Mouse (Mus musculus) lung, postnatal 0 days (tissue): ENCODE results near the gene Renbp. TPM values are rescaled to one million over a fixed set of nuclear protein-coding genes. Genes with fewer than 3 reads are reported as not detected.

Experiments used
- ATAC-seq: fragments of 200-750 bp; cut with Nextera tagmentation; 2 replicates; pipeline ENCODE4 v1.8.0; 2017; ENCODE audit warnings: moderate library complexity
- DNase-seq: peaks from one replicate; pipeline ENCODE4 v3.0.0-alpha.2; 2016; ENCODE audit warnings: low spot score
- H3K27ac ChIP-seq: fragments of 300-500 bp; sonication (generic); 2 replicates; pipeline ENCODE4 v1.5.1; 2014; ENCODE audit warnings: antibody characterized with exemption, mild to moderate bottlenecking, low read length, mixed read lengths
- H3K27me3 ChIP-seq: fragments of 300-500 bp; sonication (generic); replicated peaks from 2 replicates; pipeline ENCODE4 v1.6.1; 2014; ENCODE audit warnings: low read length, mixed read lengths; ENCODE audit not compliant: insufficient read depth
- H3K36me3 ChIP-seq: fragments of 300-500 bp; sonication (generic); 2 replicates; pipeline ENCODE4 v1.6.1; 2014; ENCODE audit warnings: low read length, mixed read lengths; ENCODE audit not compliant: insufficient read depth
- H3K4me1 ChIP-seq: fragments of 300-500 bp; sonication (generic); 2 replicates; pipeline ENCODE4 v1.6.1; 2014; ENCODE audit warnings: antibody characterized with exemption, low read depth, low read length, mixed read lengths; ENCODE audit not compliant: insufficient read depth
- H3K4me2 ChIP-seq: fragments of 300-500 bp; sonication (generic); replicated peaks from 2 replicates; pipeline ENCODE4 v1.6.1; 2014; ENCODE audit warnings: low read depth, mild to moderate bottlenecking, low read length, moderate library complexity, mixed read lengths
- H3K4me3 ChIP-seq: fragments of 300-500 bp; sonication (generic); 2 replicates; pipeline ENCODE4 v1.5.1; 2014; ENCODE audit warnings: low read depth, low read length
- H3K9ac ChIP-seq: fragments of 300-500 bp; sonication (generic); replicated peaks from 2 replicates; pipeline ENCODE4 v1.6.1; 2014; ENCODE audit warnings: low read depth, mild to moderate bottlenecking
- H3K9me3 ChIP-seq: fragments of 300-500 bp; sonication (generic); 2 replicates; pipeline ENCODE4 v1.6.1; 2016; ENCODE audit warnings: low read length, mixed read lengths
- CTCF ChIP-seq: IDR thresholded peaks from 2 replicates; pipeline ENCODE4 v1.5.1; 2016; ENCODE audit warnings: antibody characterized with exemption, mild to moderate bottlenecking
- EP300 ChIP-seq: IDR thresholded peaks from 2 replicates; pipeline ENCODE4 v1.6.1; 2016; ENCODE audit warnings: antibody characterized with exemption, mild to moderate bottlenecking, control low read depth
- WGBS: fragments of 180-500 bp; shearing (Covaris S2); extraction: QIAGEN DNeasy Blood & Tissue Kit; methylation state at CpG from one replicate; pipeline ENCODE4 v1.1.7; 2014; 5-methylcytosine and 5-hydroxymethylcytosine counted together
- polyA plus RNA-seq: library from polyadenylated mRNA; unstranded; fragments of >200 nt; fragmentation: Nextera tagmentation; extraction: Ambion mirVana; gene quantifications from 2 replicates; pipeline ENCODE4 v1.2.1, GENCODE M21; 2015

Renbp gene
- polyA plus RNA-seq, 1 experiment from 2014 or later: 83.5 TPM

GRCm38 (mm10) chrX:73931871-73932270, 1.2 kb upstream of the Renbp start:
- DNase-seq: no peak
- ATAC-seq: no peak
- H3K4me2 ChIP-seq: no peak overlapping the region
- H3K9ac ChIP-seq: no peak overlapping the region
- TF ChIP-seq CTCF (no peak), EP300 (no peak)
- H3K9me3 ChIP-seq: no peaks in the 10 kb centered on the region
- 75% methylated on average over 2 of the region's 2 CpGs for WGBS
- no peak overlapping the region for H3K27ac ChIP-seq
- no peaks in the 10 kb centered on the region for H3K4me1 ChIP-seq
- H3K27me3 ChIP-seq: no peaks in the 10 kb centered on the region
- no peak overlapping the region for H3K4me3 ChIP-seq
- no peaks in the 10 kb centered on the region for H3K36me3 ChIP-seq

GRCm38 (mm10) chrX:73922550-73922882, 8.1 kb downstream of the Renbp start:
- no peaks in the 10 kb centered on the region for H3K36me3 ChIP-seq
- peak overlapping the region; percentile 47; the same call in 1 of the 2 replicates for H3K4me3 ChIP-seq
- H3K27me3 ChIP-seq: no peaks in the 10 kb centered on the region
- 75% methylated on average over 7 of the region's 8 CpGs for WGBS
- no peak overlapping the region for H3K9ac ChIP-seq
- H3K27ac ChIP-seq: no peak overlapping the region
- no peaks in the 10 kb centered on the region for H3K9me3 ChIP-seq
- DNase-seq (no peak), ATAC-seq (no peak)
- H3K4me2 ChIP-seq: peak overlapping the region; percentile 57
- no peaks in the 10 kb centered on the region for H3K4me1 ChIP-seq
- TF ChIP-seq CTCF (no peak), EP300 (no peak)

GRCm38 (mm10) chrX:73921823-73922549, 8.7 kb downstream of the Renbp start, which contains the start of the genes Arhgap4 and Naa10:
Arhgap4 (minus strand) TSS chrX:73921870.
Naa10 (minus strand) TSS chrX:73921944.
- 0 out of 2 replicates have a peak within 1 kb of the TSS, but pooled peaks have one; percentile 51 for H3K27ac ChIP-seq
- H3K9me3 ChIP-seq: no peaks in the 10 kb centered on the region
- H3K9ac ChIP-seq: peak within 1 kb of the TSS; percentile 43; the same call in 1 of the 2 replicates
- WGBS: 11% methylated on average over 42 of the region's 43 CpGs
- peak within 1 kb of the TSS; percentile 57 for H3K4me2 ChIP-seq
- H3K4me1 ChIP-seq: no peaks in the 10 kb centered on the region
- peak within 1 kb of the TSS; percentile 47 for H3K4me3 ChIP-seq
- ATAC-seq: peak; percentile 98
- DNase-seq: peak; percentile 92
- H3K27me3 ChIP-seq: no peaks in the 10 kb centered on the region
- TF ChIP-seq CTCF (no peak), EP300 (no peak)
- H3K36me3 ChIP-seq: no peaks in the 10 kb centered on the region

GRCm38 (mm10) chrX:73921285-73921822, 9.3 kb downstream of the Renbp start:
- Histone ChIP-seq H3K9me3 (no peaks in the 10 kb centered on the region), H3K4me3 (peak overlapping the region; percentile 47), H3K9ac (peak overlapping the region; percentile 43; the same call in 1 of the 2 replicates), H3K27ac (0 out of 2 replicates have a peak overlapping the region, but pooled peaks have one; percentile 8), H3K4me2 (peak overlapping the region; percentile 57), H3K27me3 (no peaks in the 10 kb centered on the region), H3K36me3 (no peaks in the 10 kb centered on the region), H3K4me1 (no peaks in the 10 kb centered on the region)
- DNase-seq (no peak), ATAC-seq (peak; percentile 47)
- WGBS: 10% methylated on average over 33 of the region's 34 CpGs
- no peak for TF ChIP-seq EP300
- no peak for TF ChIP-seq CTCF

GRCm38 (mm10) chrX:73918631-73919030, 12.0 kb downstream of the Renbp start:
- H3K4me2 ChIP-seq: no peak overlapping the region
- no peak overlapping the region for H3K4me3 ChIP-seq
- no peaks in the 10 kb centered on the region for H3K4me1 ChIP-seq
- ATAC-seq (no peak), DNase-seq (no peak)
- no peak overlapping the region for H3K27ac ChIP-seq
- TF ChIP-seq EP300: no peak
- TF ChIP-seq CTCF: no peak
- 86% methylated on average over 5 of the region's 5 CpGs for WGBS
- no peak overlapping the region for H3K9ac ChIP-seq
- H3K9me3 ChIP-seq: no peaks in the 10 kb centered on the region
- no peaks in the 10 kb centered on the region for H3K36me3 ChIP-seq
- no peaks in the 10 kb centered on the region for H3K27me3 ChIP-seq

- H3K9me3 ChIP-seq: no peaks in the 10 kb centered on the region
- H3K4me2 ChIP-seq: no peak overlapping the region
- no peak overlapping the region for H3K9ac ChIP-seq
- H3K4me1 ChIP-seq: no peaks in the 10 kb centered on the region
- ATAC-seq (no peak), DNase-seq (no peak)
- WGBS: 72% methylated on average over 4 of the region's 8 CpGs
- H3K27me3 ChIP-seq: no peaks in the 10 kb centered on the region
- no peaks in the 10 kb centered on the region for H3K36me3 ChIP-seq
- H3K4me3 ChIP-seq: no peak overlapping the region
- TF ChIP-seq CTCF (no peak), EP300 (no peak)
- H3K27ac ChIP-seq: no peak overlapping the region
Measured at GRCm38 (mm10) chrX:73916945-73917344, 13.7 kb downstream of the Renbp start.
